Mouse (Mus musculus) sigmoid colon, adult 10 weeks (tissue): ENCODE measurements around the gene Ppef1. TPM values are rescaled to one million over a fixed set of nuclear protein-coding genes. Genes with fewer than 3 reads are reported as not detected.

Experiments used
- polyA plus RNA-seq: library from polyadenylated mRNA; stranded (reverse); fragments of 350-450 nt; fragmentation: Illumina TruSeq; extraction: RNeasy Lipid Tissue Mini Kit (QIAGEN cat#74804); gene quantifications from one replicate; pipeline ENCODE4 v1.2.3, GENCODE M21; 2014; ENCODE audit warnings: low read depth, low replicate concordance

Gene Ppef1
- 0.28 TPM for polyA plus RNA-seq

DNA sequence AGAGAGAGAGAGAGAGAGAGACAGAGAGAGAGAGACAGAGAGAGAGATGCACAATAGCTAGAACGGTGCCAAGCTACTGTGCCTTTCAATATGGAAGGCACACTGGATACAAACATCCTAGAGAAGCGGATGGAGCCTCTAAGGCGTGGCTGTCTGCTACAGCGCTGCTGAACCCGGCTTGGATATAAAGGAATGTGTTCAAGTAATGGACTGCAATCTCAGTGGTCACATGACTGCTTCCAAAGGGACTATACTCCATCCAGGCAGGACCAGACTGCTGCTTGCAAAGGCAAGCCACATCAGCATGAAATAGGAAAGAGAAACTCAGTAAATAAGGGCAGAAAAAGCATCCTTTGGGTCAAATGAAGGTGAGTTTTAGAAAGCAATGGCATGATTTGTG lies at the start of gene Ppef1:
Gene Ppef1 (minus strand): TSS at position 116 of the 400 bp plus-strand sequence.

DNA sequence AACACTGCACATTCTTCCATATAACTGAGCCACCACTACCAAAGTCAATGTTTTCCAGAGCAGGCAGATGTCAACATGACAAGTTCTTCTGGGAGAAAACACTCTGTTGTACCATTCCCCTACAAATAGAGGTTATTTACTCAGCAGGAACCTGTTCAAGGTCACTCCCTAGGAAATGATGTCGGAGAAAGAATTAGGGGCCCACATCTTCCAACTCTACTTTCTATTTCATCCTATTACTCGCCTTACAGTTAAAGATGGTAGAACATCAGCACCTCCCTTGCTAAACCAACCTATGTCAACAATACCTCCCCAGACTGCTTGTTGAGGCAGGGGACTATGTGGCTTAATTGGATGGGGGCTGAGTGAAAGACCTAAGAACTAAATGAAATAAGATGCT lies 32.1 kb upstream of the Ppef1 start, which contains the start of gene Rs1:
Gene Rs1 (plus strand): TSS at position 301 of the 400 bp plus-strand sequence.

Other genes with a start within 250 kb of the Ppef1 start
- 9.5 TPM for gene Phka2, start 233.6 kb downstream of the Ppef1 start, polyA plus RNA-seq
- gene Rs1, start 32.2 kb upstream of the Ppef1 start, polyA plus RNA-seq, result not detected
- 0.41 TPM for gene Gja6, start 171.3 kb upstream of the Ppef1 start, polyA plus RNA-seq